Mouse (Mus musculus): ENCODE results near the gene Pde6h. TPM values are rescaled to one million over a fixed set of nuclear protein-coding genes. Genes with fewer than 3 reads are reported as not detected.

Pde6h gene
- polyA plus RNA-seq, 1 experiment = 0.11 TPM

DNA sequence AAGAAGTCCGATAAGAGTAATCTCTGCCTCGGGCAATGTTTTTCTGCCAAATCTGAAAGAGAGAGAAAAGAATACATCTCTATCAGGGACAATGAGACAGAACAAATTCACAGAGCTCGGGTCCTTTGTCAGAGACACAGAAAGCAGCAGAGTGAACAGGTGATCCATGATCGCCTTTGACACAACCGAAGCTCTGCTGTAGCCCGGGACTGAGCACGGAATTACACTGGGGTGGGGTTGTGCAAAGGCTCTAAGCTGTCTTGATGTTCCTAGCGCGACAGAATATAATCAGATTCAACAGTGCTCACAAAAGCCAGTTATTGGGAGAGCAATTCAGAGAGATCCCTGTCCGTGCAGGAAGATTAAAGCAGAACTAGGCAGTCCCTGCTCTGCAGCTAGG is 77.1 kb downstream of the Pde6h start:
- 73% methylated on average over 10 of the region's 10 CpGs for WGBS
- no peak for DNase-seq
- no peak overlapping the region for H3K27ac ChIP-seq (ENCODE audit: insufficient read depth, low read length)
- no peaks in the 10 kb centered on the region for H3K27me3 ChIP-seq (ENCODE audit: control insufficient read depth, insufficient read depth, low read length)
- no peaks in the 10 kb centered on the region for H3K4me1 ChIP-seq (ENCODE audit: control insufficient read depth, insufficient read depth, low read length)
- TF ChIP-seq POLR2A (IDR thresholded peaks at IDR 0.05; ENCODE audit: borderline replicate concordance, insufficient read depth, low read length) = no peak
- H3K4me3 ChIP-seq (replicated peaks; ENCODE audit: insufficient read depth, low read depth, low read length) = no peak overlapping the region

DNA sequence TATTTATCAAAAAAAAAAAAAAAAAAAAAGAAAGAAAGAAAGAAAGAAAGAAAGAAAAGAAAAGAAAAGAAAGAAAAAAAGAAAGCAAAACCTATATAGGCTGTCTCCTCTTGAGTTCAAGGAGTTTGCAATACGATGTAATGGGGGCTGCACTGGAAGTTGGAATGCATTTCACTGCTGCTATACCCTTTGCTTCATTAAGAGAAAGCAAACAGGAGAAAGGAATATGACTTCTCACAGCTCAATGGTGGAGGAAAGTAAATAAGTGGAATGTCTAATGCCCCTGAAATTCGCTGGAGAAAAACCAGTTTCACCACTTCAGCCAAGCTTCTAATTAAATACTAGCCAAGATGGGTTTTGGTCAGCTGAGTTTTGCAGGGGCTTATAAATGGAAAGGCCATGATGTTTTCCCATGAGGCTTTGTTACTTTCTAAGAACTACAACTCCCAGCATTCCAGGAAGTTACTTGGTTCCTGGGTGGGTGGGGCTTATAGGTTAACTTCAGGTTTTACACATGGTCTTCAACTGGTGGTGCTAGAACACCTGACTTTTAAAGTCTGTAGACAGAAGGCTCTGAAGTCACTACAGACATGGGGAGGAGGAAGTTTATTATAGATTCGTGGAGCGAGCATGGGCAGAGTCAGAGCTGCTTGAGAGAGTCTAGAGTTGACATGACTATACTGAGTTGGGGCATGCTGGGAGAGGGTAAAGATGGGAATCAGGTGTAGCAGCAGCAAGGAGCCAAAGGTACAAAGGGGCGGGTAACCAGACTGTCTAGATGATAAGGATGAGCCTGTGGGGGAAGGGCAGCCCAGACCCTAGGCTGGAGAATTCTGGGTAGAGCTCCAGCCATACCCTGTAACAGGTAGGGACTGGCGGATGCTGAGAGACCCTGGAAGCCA is 77.9 kb downstream of the Pde6h start:
- WGBS = 86% methylated on average over 6 of the region's 6 CpGs
- Histone ChIP-seq H3K27me3 (ENCODE audit: control insufficient read depth, insufficient read depth, low read length) (no peaks in the 10 kb centered on the region), H3K27ac (ENCODE audit: insufficient read depth, low read length) (no peak overlapping the region), H3K4me1 (ENCODE audit: control insufficient read depth, insufficient read depth, low read length) (no peaks in the 10 kb centered on the region), H3K4me3 (replicated peaks; ENCODE audit: insufficient read depth, low read depth, low read length) (no peak overlapping the region)
- no peak for DNase-seq
- TF ChIP-seq CTCF (IDR thresholded peaks at IDR 0.05; ENCODE audit: borderline replicate concordance, insufficient read depth, low read depth, low read length) (no peak), POLR2A (IDR thresholded peaks at IDR 0.05; ENCODE audit: borderline replicate concordance, insufficient read depth, low read length) (no peak)

DNA sequence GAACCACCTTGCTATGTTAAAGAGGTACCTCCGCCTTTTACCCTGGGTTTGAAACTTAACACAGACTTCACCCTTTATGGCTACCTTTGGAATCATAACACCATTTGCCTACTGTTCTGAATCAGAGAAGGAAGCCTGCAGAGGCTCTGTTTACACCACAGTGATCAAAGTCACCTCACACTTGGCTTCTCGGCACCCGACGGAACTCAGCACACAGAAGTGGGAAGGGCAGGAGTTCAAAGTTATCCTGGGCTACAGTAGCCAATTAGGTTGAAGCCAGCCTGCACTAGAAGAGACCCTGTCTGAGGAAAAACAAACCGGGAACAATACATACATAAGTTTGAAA is 78.5 kb downstream of the Pde6h start:
- no peaks in the 10 kb centered on the region for H3K4me1 ChIP-seq (ENCODE audit: control insufficient read depth, insufficient read depth, low read length)
- H3K27me3 ChIP-seq (ENCODE audit: control insufficient read depth, insufficient read depth, low read length) = no peaks in the 10 kb centered on the region
- WGBS = 91% methylated on average over 5 of the region's 5 CpGs
- H3K4me3 ChIP-seq (replicated peaks; ENCODE audit: insufficient read depth, low read depth, low read length) = no peak overlapping the region
- DNase-seq = no peak
- no peak for TF ChIP-seq CTCF (IDR thresholded peaks at IDR 0.05; ENCODE audit: borderline replicate concordance, insufficient read depth, low read depth, low read length)
- TF ChIP-seq POLR2A (IDR thresholded peaks at IDR 0.05; ENCODE audit: borderline replicate concordance, insufficient read depth, low read length) = no peak
- H3K27ac ChIP-seq (ENCODE audit: insufficient read depth, low read length) = no peak overlapping the region

DNA sequence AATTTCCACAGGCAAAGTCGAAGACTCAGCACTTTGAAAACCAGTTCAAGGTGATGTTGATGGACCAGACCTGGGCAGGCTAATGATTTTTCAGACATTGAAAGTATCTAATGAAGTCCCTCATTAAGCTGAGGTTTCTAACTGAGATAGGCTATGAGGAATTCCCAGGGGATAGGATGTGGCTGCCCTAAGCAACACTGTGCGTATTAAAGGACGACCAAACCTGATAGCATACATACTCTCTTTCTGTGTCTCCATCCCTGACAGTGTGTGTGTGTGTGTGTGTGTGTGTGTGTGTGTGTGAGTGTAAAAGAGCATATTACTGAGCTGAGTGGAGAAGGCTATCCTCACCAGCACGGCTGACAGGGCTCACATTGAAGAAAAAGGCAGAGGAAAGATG is 80.7 kb downstream of the Pde6h start:
- H3K4me3 ChIP-seq (replicated peaks; ENCODE audit: insufficient read depth, low read depth, low read length) = no peak overlapping the region
- no peaks in the 10 kb centered on the region for H3K27me3 ChIP-seq (ENCODE audit: control insufficient read depth, insufficient read depth, low read length)
- no peak for DNase-seq
- H3K27ac ChIP-seq (ENCODE audit: insufficient read depth, low read length) = no peak overlapping the region
- no peaks in the 10 kb centered on the region for H3K4me1 ChIP-seq (ENCODE audit: control insufficient read depth, insufficient read depth, low read length)
- TF ChIP-seq POLR2A (IDR thresholded peaks at IDR 0.05; ENCODE audit: borderline replicate concordance, insufficient read depth, low read length) (no peak), CTCF (IDR thresholded peaks at IDR 0.05; ENCODE audit: borderline replicate concordance, insufficient read depth, low read depth, low read length) (no peak)
- 84% methylated on average over 4 of the region's 4 CpGs for WGBS

DNA sequence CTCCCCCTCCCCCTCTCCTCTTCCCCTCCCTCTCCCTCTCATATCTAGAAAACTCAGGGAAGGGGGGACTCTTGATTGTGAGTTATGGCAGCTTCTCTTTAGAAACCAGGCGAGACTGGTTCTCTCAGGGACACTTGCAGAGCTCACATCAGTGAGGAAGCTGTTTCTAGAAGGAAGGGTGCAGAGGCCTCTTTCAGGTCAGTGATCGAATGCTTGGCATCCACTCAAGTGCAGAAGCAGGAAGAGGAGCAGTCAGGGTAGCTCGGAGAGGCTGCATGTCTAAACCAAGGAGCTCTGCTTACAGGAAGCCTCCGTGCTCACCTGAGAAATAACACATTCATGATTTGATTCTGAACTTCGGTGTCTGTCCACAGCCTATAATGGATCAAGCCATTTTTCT is 87.6 kb downstream of the Pde6h start:
- H3K27me3 ChIP-seq (ENCODE audit: control insufficient read depth, insufficient read depth, low read length) = no peaks in the 10 kb centered on the region
- no peak for DNase-seq
- TF ChIP-seq POLR2A (IDR thresholded peaks at IDR 0.05; ENCODE audit: borderline replicate concordance, insufficient read depth, low read length) = no peak
- no peak for TF ChIP-seq CTCF (IDR thresholded peaks at IDR 0.05; ENCODE audit: borderline replicate concordance, insufficient read depth, low read depth, low read length)
- H3K4me1 ChIP-seq (ENCODE audit: control insufficient read depth, insufficient read depth, low read length) = peaks cover 4% of the 10 kb centered on the region; the same call in 1 of the 2 replicates
- H3K27ac ChIP-seq (ENCODE audit: insufficient read depth, low read length) = no peak overlapping the region
- 80% methylated on average over 5 of the region's 5 CpGs for WGBS
- H3K4me3 ChIP-seq (replicated peaks; ENCODE audit: insufficient read depth, low read depth, low read length) = no peak overlapping the region

DNA sequence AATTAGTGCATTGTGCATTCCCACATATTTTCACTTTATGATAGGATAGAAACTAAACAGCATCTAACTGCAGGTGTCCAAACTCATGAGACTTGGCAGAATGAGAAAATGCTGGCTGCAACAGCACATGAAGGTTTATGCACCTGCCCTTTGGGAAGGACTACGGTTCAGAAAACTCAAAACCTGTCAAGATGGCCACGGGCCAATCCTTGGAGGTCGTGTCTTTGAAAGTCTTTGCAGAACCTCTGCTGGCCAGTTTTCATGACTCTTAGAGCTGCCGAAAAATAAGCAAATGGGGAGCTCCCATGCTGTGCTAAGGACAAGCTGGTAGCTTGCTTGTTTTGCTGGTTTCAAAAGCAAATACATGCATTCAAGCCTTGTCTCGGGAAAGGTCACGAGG is 90.7 kb downstream of the Pde6h start:
- Histone ChIP-seq H3K4me3 (replicated peaks; ENCODE audit: insufficient read depth, low read depth, low read length) (no peak overlapping the region), H3K27ac (ENCODE audit: insufficient read depth, low read length) (no peak overlapping the region), H3K27me3 (ENCODE audit: control insufficient read depth, insufficient read depth, low read length) (no peaks in the 10 kb centered on the region), H3K4me1 (ENCODE audit: control insufficient read depth, insufficient read depth, low read length) (peaks cover 4% of the 10 kb centered on the region; the same call in 1 of the 2 replicates)
- DNase-seq = peak; percentile 35 to 36
- TF ChIP-seq CTCF (IDR thresholded peaks at IDR 0.05; ENCODE audit: borderline replicate concordance, insufficient read depth, low read depth, low read length) (no peak), POLR2A (IDR thresholded peaks at IDR 0.05; ENCODE audit: borderline replicate concordance, insufficient read depth, low read length) (no peak)
- 15% methylated on average over 6 of the region's 6 CpGs for WGBS

DNA sequence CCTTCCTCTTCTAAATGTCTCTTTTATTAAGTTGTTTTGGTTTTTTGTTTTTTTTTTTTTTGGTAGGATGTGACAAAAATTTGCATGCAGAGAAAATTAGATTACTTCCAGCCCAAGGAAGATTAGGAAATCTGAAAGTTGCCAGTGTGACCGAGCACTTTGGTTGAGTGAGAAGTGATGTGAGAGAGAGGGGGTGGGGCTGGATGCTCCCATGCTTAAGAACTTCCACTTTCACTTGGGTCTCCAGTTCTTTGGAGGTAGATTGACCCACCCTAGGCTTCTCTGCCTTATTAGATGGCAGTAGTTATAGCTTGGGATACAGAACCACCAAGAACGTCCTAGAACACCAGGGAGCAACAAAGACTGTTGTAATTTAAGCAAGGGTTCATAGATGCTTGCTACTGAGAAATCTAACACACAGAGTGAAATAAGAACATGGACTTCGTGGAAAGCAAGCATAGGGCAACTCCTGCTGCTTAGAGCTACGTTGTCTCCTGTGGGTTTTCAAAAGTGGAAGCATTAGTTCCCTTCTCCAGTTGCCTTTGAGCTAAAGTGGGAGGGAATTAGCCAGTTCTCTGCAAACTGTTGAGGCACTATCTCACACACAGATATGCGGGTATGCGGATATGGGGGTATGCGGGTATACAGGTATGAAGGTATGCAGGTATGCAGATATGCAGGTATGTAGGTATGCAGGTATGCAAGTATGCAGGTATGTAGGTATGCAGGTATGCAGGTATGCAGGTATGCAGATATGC is 93.8 kb downstream of the Pde6h start:
- TF ChIP-seq CTCF (IDR thresholded peaks at IDR 0.05; ENCODE audit: borderline replicate concordance, insufficient read depth, low read depth, low read length) (no peak), POLR2A (IDR thresholded peaks at IDR 0.05; ENCODE audit: borderline replicate concordance, insufficient read depth, low read length) (no peak)
- no peaks in the 10 kb centered on the region for H3K27me3 ChIP-seq (ENCODE audit: control insufficient read depth, insufficient read depth, low read length)
- H3K4me1 ChIP-seq (ENCODE audit: control insufficient read depth, insufficient read depth, low read length) = peaks cover 4% of the 10 kb centered on the region; the same call in 1 of the 2 replicates

More for the DNA sequence above, 93.8 kb downstream of the Pde6h start:
- Histone ChIP-seq H3K4me3 (replicated peaks; ENCODE audit: insufficient read depth, low read depth, low read length) (no peak overlapping the region), H3K27ac (ENCODE audit: insufficient read depth, low read length) (no peak overlapping the region)
- 82% methylated on average over 7 of the region's 7 CpGs for WGBS
- DNase-seq = no peak

Other genes starting within 250 kb of the Pde6h start
- 0.10 TPM in 2 replicates for gene Gucy2c, start 142.1 kb upstream of the Pde6h start, polyA plus RNA-seq (2012; rRNA removed)
- 0.62 and 1.0 TPM in 2 replicates for gene Hist4h4, start 119.4 kb upstream of the Pde6h start, polyA plus RNA-seq (2012; rRNA removed)
- gene H2afj, start 115.6 kb upstream of the Pde6h start, polyA plus RNA-seq (2012; rRNA removed) = 74.1 and 88.9 TPM in 2 replicates
- 0.38 and 0.74 TPM in 2 replicates for gene BC049715, start 96.2 kb upstream of the Pde6h start, polyA plus RNA-seq (2012; rRNA removed)
- 57.0 and 68.4 TPM in 2 replicates for gene Wbp11, start 95.6 kb upstream of the Pde6h start, polyA plus RNA-seq (2012; rRNA removed)
- gene Smco3, start 88.4 kb upstream of the Pde6h start, polyA plus RNA-seq (2012; rRNA removed) = 7.8 and 8.8 TPM in 2 replicates
- gene Art4, start 66.1 kb upstream of the Pde6h start, polyA plus RNA-seq (2012; rRNA removed) = 0.16 and 0.29 TPM in 2 replicates
- 93.7 and 131 TPM in 2 replicates for gene Mgp, start 48.0 kb upstream of the Pde6h start, polyA plus RNA-seq (2012; rRNA removed)
- 0.22 and 0.31 TPM in 2 replicates for gene Erp27, start 1.7 kb upstream of the Pde6h start, polyA plus RNA-seq (2012; rRNA removed)
- 10.1 and 10.5 TPM in 2 replicates for gene Arhgdib, start 18.1 kb downstream of the Pde6h start, polyA plus RNA-seq (2012; rRNA removed)
- 7.0 and 9.2 TPM in 2 replicates for gene Rerg, start 246.7 kb downstream of the Pde6h start, polyA plus RNA-seq (2012; rRNA removed)

Measured in cerebellum, adult 2 months (tissue).